Mouse (Mus musculus) spleen, postnatal 4 days (tissue): ENCODE results near the gene Fam20c.

Experiments
- DNase-seq, 2 experiments: peaks; one replicate each; pipeline ENCODE4 v3.0.0; 2022; ENCODE audit warnings: low spot score in 2 of 2

Gene Fam20c

GRCm38 (mm10) chr5:138756311-138757085 is 2.2 kb downstream of the Fam20c start:
- no peak for DNase-seq

GRCm38 (mm10) chr5:138757135-138757534 is 2.8 kb downstream of the Fam20c start:
- no peak for DNase-seq

GRCm38 (mm10) chr5:138757616-138758015 is 3.3 kb downstream of the Fam20c start:
- no peak for DNase-seq

- no peak for DNase-seq
These were observed 4.2 kb downstream of the Fam20c start for GRCm38 (mm10) chr5:138758533-138758932.

GRCm38 (mm10) chr5:138761836-138762334 is 7.6 kb downstream of the Fam20c start:
- no peak for DNase-seq

- no peak for DNase-seq
These were observed 8.0 kb downstream of the Fam20c start for GRCm38 (mm10) chr5:138762361-138762760.

GRCm38 (mm10) chr5:138764601-138765000 is 10.3 kb downstream of the Fam20c start:
- DNase-seq, result no peak

- DNase-seq, result no peak
These were observed 13.3 kb downstream of the Fam20c start for GRCm38 (mm10) chr5:138767650-138768049.

- no peak for DNase-seq
These were observed 14.4 kb downstream of the Fam20c start for GRCm38 (mm10) chr5:138768704-138769103.

GRCm38 (mm10) chr5:138769126-138769525 is 14.8 kb downstream of the Fam20c start:
- no peak for DNase-seq

- no peak for DNase-seq
These were observed 20.8 kb downstream of the Fam20c start for GRCm38 (mm10) chr5:138775096-138775495.

- no peak for DNase-seq
These were observed 22.0 kb downstream of the Fam20c start for GRCm38 (mm10) chr5:138776346-138776745.

GRCm38 (mm10) chr5:138778731-138779463 is 24.6 kb downstream of the Fam20c start:
- DNase-seq, result no peak

- DNase-seq, result no peak
These were observed 25.3 kb downstream of the Fam20c start for GRCm38 (mm10) chr5:138779655-138780054.

- DNase-seq, result no peak
These were observed 28.4 kb downstream of the Fam20c start for GRCm38 (mm10) chr5:138782697-138783096.

- DNase-seq, result no peak
These were observed 28.9 kb downstream of the Fam20c start for GRCm38 (mm10) chr5:138783181-138783580.

- DNase-seq, result no peak
These were observed 31.7 kb downstream of the Fam20c start for GRCm38 (mm10) chr5:138785986-138786515.

GRCm38 (mm10) chr5:138787648-138788047 is 33.3 kb downstream of the Fam20c start:
- no peak for DNase-seq

- no peak for DNase-seq
These were observed 34.3 kb downstream of the Fam20c start for GRCm38 (mm10) chr5:138788481-138789211.

GRCm38 (mm10) chr5:138790954-138791480 is 36.7 kb downstream of the Fam20c start:
- DNase-seq, result no peak

- no peak for DNase-seq
These were observed 47.3 kb downstream of the Fam20c start for GRCm38 (mm10) chr5:138801588-138802116.
